Mouse (Mus musculus) common myeloid progenitor, adult 5-6 weeks (primary cell): Measurements from ENCODE around the gene Fhdc1. TPM values are rescaled to one million over a fixed set of nuclear protein-coding genes. Genes with fewer than 3 reads are reported as not detected.

ENCODE experiments used
- ATAC-seq: replicated peaks from 2 replicates; pipeline ENCODE4 v1.8.0; 2016; ENCODE audit warnings: low read depth, mild to moderate bottlenecking, moderate TSS enrichment, inconsistent platforms; ENCODE audit not compliant: poor library complexity, severe bottlenecking
- total RNA-seq: library from RNA; stranded (forward); fragments of 200-1000, 187-1606 nt; gene quantifications from 2 replicates; pipeline ENCODE4 v1.2.3, GENCODE M21; 2017

The Fhdc1 gene
- total RNA-seq, 1 experiment from 2014 or later, result 0.64 TPM

DNA sequence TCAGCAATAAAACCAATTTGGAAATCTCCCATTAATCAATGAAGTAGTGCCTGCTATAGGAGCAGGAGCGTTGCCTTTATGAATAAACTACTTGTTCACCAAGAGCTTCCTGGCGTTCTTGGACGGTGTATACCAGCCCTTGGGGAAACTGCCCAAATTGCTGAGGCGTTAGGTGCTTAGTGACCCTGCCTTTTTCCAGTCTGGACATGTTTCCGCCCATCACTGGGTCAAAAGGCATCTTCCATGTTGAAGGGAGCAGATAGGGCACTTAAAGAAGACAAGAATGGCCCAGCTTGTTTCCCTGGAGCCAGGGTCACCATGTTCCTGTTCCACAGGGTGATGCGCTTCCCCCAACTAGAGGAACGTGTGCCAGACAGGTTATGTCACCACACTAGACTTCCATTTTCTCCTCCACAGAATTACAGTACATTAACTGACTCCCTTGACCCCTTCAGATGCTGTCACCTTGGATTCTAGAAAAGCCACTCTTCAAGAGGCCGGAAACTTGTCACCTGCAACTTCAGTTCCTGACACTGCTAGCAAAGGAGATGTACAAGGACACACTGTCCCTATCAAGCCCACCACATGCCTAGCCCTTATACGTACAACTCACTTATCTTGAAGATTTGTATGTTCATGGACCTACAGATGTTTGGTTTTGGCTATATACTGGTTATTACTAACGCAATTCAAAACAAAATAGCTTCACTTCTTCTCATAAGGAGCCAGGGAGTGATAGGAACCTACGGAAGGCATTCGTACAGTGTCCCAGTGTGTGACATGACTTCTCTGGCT, 5.1 kb downstream of the Fhdc1 start:
- no peak for ATAC-seq

DNA sequence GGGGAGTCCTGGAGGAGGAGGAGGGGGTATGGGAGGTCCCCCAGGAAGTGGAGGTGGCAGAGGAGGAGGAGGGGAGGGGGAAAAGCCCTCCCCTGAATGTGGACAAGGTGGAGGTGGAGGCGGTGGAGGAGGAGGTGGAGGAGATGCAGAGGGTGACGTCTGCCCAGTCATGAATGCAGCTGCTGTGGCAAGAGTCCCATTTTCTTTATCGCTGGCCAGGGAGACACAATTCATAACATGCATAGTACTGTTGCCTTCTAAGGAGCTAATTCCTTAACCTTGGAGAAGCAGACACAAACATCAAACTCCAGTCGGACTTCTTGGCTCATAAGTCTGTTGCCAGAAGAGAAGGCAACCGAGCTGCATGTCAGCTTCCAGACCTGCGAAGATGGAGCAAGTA, 5.8 kb downstream of the Fhdc1 start:
- ATAC-seq, result no peak

DNA sequence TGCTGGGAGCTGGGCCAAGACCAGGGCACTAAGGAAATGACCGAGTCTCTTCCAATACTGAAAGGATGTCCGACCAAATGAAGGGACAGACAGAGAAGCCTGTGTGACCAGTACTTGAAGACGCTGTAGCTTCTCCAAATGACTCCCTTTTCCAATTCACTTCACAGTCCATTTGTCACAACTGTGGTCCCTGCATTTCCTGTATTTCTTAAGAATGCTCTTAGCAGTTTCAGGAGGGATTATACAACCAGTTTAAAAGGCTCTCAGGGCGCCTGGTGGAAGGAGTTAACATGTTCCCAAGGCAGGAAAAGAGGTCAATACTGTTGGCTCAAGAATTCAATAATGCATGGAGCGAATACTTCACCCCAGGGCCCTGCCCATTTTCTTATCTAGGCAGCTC, 7.3 kb downstream of the Fhdc1 start:
- ATAC-seq, result no peak

DNA sequence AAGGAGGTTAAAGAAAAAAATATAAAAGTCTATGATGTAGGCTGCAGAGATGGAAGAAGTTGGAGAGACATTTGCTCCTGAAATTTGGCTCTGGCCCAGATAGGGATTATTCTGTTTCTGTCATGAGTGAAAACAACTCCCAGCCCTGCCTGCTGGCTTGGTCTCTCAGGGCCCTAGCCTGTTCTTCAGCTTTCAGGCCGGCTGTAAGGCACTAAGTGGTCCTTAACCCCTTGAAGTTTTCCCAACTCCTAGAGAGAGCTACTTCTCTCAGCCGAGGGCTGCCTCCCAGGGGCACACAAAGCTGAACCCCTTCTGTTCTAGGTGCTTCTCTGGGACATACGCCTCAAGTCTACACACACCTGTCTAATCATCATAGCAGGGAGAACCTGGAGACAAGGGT, 7.7 kb downstream of the Fhdc1 start:
- no peak for ATAC-seq

DNA sequence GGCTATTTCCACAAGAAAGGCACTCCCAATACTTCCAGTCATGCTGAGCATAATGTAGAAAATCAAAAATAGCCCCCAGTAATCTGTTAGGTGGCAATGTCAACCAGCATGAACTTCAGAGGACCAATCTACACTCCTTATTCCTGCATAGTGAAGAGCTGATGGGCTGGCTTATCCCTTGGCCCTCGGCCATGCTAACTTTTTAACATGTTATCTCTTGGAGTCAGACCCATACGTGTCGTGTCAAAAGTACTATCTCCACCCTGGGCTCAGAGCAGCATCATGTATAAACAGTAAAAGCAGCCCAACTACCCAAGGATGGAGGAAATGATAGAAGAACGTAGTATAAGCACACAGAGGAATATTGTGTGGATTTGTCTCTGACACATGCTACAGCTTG, 9.1 kb downstream of the Fhdc1 start:
- peak; percentile 44 for ATAC-seq

DNA sequence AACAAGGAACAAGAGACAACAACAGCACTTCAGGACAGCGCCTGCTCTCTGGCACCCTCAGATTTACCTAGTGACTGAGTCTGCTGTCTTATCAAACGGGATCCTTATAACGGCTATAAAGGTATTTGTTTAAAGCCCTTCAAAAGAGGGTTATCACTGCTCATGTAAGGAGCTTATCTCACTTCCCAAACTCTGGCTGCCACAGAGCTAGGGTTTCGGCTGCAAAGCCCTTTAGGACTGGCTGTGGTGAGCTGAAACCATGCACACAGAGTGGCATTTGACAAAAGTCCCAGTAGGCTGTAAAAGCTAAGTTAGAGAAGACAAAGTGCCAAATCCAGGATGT, 12.1 kb downstream of the Fhdc1 start:
- peak; percentile 8; the same call in 1 of the 2 replicates for ATAC-seq

DNA sequence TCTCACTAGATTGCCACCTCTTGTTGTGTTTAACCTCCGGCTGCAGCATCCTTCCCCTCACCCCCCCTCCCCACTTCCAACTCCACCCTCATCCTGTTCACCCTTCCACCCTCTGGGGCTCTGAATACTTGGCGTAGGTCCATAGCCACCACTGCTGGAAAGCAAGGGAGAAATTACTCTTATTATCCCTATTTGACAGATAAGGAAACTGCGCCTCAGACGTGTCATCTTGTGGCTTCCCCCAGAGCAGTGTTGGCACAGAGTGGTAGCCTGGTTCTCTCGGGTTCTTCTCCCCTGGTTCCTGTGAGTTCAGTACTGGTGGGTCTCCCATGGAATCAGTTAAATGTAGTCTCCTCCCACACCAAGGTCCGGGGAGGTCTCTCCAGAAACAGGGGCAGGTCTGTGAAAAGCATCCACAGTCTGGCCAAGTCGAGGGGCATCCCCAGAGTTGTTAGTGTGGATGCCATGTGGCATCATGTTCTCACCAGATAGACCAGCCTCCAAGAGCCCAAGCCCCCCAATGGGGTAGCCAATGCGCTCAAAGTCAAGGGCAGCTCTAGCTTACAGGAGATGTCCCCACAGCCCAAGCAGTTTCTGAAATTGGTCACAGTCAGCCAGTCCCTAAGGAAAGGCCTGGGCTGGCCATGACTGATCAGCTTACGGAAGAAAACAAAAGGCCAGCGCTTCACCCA, 12.7 kb downstream of the Fhdc1 start:
- ATAC-seq, result peak; percentile 60

DNA sequence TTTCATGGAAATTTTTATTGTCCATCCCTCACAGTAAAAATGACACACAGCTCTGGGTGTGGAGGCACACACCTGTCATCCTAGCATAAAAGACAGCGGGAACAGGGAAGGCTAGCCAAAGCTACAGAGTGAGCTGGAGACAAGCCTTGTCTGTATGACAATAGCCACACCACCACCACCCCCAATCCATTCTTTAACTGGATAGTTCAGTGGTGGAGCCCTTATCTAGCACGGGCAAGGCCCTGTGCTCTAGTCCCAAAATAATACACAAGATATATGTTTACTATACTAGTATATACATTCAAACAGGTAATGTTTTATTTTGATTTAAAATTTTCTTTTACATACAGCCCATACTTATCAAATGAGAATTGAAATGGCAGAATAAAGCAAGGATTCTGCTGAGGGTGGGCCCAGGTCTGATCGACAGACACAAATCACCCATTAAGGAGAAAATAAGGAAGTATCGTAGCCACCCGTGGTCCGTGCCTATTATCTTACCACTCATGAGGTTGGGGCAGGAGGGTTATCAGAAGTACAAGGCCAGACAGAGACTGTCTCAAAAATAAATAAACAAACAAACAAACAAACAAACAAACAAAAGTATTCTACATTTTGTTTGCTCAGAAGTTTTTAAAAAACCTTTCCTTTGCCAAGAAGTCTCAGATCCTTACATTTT, 14.3 kb downstream of the Fhdc1 start:
- ATAC-seq, result peak; percentile 45; the same call in 1 of the 2 replicates

DNA sequence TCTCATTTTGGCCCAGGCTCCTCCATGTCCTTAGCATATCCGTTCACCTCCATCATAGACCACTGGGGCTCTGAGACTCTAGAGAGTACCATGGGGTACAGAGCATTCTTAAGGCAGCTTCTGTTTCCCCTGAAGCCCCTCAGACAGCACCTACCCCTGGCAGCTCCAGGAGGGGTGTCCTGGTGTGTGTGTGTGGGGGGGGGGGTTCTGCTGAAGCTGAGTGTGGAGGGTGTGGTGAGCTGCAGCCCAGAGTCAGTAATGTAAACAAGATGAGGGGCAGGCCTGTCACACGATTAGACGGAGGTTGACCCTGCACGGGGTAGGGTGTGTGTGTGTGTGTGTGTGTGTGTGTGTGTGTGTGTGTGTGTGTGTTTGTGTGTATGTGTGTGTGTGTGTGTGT, 18.5 kb downstream of the Fhdc1 start:
- no peak for ATAC-seq

DNA sequence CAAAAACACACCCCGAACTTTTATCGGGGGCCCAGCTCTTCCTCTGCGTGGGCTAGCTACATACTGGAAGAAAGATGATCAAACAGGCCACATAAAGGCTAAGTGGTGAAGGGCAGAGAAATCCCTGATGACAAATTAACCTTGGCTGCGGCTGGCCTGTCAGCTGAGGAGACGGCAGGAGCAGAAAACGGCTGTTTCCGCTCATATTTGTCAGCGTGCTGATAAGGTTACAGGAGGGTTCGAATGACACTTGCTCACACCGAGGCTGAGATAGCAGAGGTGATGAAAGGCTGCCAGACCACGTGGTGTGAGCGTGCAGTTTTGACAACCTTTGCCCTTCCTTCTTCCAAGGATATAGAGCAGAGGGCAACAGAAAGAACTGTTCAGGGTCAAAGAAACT, 19.3 kb downstream of the Fhdc1 start:
- peak; percentile 75 for ATAC-seq

DNA sequence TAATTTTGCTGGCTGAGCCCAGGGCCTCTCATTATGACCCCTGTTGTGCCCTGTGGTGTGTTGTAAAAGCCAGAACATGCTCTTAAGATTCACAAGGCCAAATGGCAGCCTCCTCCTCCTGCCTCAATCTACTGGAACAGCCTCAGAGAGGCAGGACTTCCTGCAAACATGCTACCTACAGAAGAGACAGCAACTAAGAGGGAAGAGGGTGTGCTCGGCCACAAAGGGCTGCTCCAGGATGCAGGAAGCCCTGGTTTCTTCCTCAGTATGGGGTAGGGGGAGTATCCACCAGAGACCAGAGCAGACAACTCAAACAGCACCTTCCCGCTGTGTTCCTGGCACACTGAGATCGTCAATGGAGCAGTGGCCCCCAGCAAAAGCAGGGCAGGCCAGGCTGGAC, 19.7 kb downstream of the Fhdc1 start:
- ATAC-seq, result peak; percentile 34

DNA sequence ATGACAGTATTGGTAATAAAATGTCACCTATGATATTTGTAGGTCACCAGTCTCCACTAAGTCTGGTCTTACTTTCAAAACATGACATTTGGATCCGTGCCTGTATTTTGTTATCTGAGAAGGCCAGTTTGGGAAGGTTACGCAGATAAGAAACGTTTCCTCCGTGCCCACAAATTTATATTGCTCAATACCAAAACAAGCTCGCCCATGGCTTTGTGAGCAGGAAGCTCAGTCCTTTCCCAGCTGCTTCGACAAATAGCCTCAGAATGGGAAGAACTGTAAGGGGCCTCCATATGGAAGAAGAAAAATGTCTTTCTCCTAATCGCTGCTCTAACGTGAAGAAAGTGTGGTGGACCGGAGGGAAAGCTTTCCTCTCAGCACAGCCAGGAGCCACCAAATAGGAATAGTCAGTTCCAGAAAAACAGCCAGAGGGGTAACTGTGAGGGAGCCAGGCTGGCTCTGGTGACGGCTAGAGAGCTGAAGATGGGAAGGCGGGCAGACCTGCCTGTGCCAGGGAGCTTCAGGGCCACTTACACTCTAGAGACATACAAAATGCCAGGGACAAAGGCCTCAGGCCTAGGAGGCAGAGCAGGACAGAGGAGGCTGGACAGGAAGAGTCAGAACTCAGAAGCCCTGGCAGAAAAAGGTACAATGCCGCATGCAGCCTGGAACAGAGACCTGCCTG, 24.4 kb downstream of the Fhdc1 start:
- ATAC-seq, result peak; percentile 63

DNA sequence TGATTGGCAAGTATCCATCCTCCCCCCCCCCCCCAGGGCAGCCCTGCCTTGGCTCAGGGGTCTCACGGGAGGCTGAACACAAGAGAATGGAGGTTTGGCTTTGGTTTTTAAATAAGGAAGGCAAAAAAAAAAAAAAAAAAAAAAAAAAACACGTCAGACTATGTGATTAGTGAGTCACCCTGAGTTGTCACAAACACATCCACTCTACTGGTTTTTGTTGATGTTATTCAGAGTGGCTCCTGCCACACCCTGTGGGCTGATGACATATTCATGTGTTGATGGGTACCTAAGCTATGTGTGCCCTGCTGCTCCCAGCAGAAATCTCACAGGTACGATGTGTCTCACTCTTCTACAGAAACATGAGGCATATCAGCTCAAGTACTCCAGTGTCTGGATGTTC, 29.6 kb downstream of the Fhdc1 start:
- no peak for ATAC-seq

DNA sequence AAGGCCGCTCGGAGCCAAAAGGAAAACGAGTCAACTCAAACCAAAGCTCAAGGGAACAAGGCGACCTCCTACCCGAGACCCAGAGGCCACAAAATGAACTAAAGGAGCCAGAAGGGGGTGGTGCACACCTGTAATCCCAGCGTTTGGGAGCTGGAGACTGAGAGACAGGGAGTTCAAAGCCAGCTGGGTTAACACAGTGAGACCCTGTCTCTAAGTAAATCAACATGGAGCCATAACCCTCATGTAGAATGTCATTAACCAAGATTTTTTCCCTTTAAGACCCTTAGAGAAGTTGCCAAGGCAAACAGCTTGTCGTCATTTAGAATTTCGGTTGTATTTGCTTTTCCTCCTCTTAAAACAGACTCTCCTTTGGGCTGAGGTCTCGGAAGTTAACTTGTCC, 31.2 kb downstream of the Fhdc1 start:
- no peak for ATAC-seq

DNA sequence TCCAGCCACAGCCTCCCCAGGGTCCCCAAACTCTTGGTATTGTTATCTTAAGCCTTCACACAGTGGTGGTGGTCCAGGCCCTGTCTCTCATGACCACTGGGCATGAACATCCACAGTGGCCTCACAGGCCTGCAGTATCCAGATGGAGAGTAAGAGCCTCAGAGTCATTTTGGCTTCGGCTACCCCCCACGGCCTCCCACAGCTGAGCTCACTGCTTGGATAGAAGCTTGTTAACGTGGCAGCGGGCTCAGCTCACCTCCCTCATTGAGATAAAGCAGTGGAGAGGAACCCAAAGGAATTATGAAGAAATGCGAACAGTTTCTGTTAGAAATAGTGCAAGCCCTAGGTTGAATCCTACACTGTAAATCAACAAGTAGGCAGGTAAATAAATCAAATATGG, 32.4 kb downstream of the Fhdc1 start:
- ATAC-seq, result no peak

DNA sequence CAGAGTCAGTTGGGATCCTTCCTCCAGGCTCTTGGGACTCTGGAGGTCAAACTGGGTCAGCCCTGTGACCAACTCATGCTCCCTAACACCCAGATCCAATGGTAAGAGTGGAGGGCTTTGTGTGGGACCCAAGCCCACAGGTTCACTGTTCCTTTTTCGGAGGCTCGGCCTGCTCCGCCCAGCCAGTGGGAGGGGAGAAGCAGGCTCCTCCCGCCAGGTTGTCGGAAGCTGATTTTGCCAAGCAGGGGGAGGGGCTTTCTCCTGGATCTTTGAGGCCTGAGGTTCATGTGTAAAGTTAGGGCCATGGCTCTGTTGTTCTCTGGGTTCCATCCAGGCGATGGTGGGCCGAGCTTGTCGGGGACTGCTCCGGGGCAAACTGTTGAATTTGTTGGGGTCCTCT, 34.4 kb downstream of the Fhdc1 start:
- no peak for ATAC-seq

DNA sequence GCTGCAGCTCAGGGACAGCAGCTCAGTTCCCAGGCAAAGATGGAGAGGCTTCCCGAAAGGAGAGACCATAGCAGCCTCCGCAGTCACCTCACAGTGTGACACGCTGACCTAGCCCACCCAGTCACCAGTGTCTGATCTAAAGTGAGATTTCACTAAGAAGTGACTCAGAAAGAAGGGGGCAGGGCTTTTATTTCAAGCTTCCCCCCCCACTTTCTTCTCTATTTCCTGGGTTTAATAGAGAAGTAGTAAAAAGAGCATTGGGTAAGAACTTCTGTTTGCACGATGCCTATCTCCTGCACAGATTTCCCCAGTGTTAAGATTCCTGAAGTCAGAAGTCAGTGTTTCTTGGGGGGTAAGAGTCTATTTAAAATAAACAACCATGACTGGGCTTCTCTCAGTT, 37.3 kb downstream of the Fhdc1 start:
- ATAC-seq, result peak; percentile 33

DNA sequence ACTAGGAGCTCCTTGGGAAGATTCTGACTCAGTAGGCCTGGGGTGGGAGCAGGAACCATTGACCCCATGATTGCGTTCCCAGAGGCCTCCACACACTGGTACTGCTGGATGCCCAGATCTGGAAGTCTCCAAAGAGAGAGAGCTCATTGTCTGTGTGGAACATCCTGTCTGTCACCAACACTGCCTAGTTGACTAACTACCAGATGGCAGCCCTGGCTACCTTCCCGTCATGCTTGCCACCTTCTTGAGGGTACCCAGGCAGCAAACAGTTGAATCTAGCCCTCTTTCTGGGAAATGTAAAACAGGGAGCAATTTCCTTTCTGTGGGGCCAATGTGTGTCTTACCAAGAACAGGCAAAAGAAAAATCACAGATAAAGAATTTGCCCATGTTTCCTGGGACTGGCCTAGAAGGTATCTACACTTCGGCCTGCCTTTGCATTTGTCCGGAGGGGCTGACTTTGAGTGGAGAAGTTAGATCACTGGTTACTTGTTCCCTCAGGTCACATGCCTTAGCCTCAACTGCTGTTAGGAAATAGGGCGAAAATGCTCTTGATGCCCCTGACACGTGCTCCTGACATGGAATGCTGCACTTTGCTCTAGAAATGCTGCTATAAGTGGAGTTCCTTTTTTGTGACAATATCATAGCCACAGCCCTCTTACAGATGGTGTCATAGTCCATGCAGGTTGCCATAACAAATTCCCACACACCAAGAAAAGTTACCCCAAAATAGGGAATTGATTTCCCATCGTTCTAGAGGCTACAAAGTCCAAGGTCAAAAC, 40.6 kb downstream of the Fhdc1 start:
- ATAC-seq, result no peak

DNA sequence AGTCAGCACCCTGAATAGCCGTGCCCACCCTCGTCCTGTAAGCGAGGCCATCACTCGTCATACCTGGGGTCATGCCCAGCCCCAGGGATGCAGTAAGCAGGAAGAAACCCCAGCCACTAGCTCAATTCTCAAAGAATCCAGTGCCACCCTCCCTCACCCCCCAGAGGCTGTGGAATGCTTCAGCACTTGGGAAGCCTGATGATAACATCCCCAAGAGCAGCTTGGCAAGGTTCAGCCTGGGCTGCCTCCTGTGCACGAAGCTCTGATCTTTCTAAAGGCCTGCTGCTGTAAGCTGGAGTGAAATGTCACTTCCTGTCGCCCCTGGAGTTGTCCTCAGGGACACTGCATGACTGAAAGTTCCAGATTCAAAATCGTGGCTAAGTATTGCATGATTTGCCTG, 41.4 kb downstream of the Fhdc1 start:
- ATAC-seq, result no peak

DNA sequence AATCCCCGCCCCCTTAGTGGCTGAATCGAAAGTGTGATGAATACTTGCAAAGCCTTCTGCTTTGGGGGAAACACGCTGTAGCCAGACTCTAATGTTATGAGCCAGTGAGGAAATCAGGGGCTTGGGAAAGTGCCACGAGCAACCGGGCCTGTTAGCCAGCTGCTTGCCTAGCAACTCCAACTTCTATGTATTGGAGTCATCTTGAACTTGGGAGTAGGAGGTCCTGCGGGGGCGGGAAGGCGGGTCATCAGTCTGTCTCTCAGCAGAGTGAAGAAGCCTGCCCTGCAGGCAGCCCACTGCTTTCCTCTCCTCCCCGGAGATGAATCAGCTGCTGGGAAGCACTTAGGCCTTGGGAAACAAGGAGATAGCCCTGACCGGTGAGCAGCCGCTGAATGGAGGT, 42.1 kb downstream of the Fhdc1 start:
- ATAC-seq, result no peak
